Mouse (Mus musculus) adrenal gland, adult (tissue): ENCODE results near the gene Sipa1l2.

Experiments
- DNase-seq, 2 experiments: peaks; one replicate each; pipeline ENCODE4 v3.0.0; 2022 to 2023; ENCODE audit warnings: low spot score in 1 of 2; ENCODE audit not compliant: inconsistent age in 2 of 2

The Sipa1l2 gene

GRCm38 (mm10) chr8:125482491-125483096, 87.0 kb downstream of the Sipa1l2 start:
- DNase-seq: peak; percentile 54 to 77

GRCm38 (mm10) chr8:125474876-125475275, 94.7 kb downstream of the Sipa1l2 start:
- DNase-seq: peak; percentile 68 to 87

- no peak for DNase-seq
Observed at GRCm38 (mm10) chr8:125471374-125471773, 98.2 kb downstream of the Sipa1l2 start.

- no peak for DNase-seq
Observed at GRCm38 (mm10) chr8:125465156-125465821, 104.3 kb downstream of the Sipa1l2 start.

- DNase-seq: no peak
Observed at GRCm38 (mm10) chr8:125462901-125463300, 106.7 kb downstream of the Sipa1l2 start.

DNA sequence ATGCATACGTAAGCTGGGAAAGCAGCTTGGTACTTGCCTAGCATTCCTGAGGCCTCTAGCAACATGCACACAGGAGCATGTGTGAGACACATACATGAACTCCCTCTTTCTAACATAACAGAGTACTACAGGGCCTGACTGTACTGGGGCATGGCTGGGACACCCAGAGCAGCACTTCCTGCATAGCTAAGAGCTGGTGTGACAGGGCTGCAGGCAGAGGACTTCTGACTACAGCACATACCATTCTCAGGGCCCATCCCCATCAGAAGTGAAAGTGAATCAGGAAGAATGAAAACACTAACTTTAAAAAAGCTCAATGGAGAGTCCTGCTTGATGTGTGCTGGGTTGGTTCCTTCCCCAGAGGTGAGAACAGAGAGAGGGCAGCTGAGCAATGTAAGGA, 108.1 kb downstream of the Sipa1l2 start:
- DNase-seq: peak in 1 of 2 experiments; percentile 37

DNA sequence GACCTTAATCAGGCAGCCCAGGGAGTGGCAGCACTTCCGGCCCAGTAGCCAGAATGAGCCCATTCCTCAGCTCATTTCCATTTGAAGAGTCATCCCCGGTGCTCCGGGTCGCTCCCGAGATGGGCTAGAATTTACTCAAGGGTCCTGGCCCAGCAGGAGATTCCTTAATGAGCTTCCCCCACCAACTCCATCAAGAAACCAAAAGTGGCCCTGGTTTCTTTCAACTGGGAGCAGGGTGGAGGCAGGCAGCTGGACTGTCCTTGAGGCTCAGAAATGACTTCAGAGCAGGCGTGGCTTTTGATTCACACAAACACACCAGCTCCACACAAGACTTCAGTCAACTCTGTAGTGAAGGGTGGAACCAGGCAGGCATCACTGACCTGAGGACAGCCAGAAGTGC, 109.0 kb downstream of the Sipa1l2 start:
- DNase-seq: peak; percentile 77 to 88

GRCm38 (mm10) chr8:125449048-125449447, 120.6 kb downstream of the Sipa1l2 start:
- DNase-seq: no peak

DNA sequence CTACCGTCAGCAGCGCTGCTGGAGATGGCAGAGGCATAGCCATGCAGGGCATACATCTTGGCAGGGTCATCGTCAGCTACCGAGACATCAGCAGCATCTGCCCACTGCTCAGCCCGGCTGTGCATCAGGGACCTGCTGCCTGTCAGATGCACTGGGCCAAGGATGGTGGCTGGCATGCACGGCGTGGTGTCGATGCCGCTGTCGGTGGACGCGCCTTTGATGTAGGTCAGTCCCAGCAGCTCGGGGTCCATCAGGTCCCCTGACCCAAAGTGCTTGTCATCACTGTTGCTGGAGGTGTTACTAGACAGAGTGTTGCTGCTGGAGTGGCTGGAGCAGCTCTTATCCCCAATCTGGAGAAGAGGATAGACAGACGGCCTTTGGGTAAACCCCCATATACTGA, 122.1 kb downstream of the Sipa1l2 start:
- DNase-seq: no peak

GRCm38 (mm10) chr8:125446236-125446635, 123.4 kb downstream of the Sipa1l2 start:
- DNase-seq: peak; percentile 41 to 75

DNA sequence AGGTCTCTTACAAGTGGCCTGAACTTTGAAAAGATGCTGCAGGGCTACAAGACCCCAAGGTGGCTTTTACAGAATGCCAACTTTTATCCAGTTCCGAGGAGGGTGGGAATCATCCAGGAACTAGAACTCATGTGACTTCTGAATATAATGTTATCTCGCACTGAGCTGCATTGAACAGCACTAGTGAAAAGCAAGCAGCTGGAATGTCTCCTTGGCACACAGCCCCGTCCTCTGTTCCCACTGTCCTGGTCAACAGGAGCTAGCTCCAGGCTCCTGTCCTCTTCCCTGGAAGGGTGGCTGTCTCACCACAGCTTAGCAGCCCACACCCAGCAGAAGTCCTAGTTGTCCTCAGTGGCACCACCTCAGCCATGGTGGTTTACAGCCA, 124.4 kb downstream of the Sipa1l2 start:
- DNase-seq: peak in 1 of 2 experiments; percentile 52

DNA sequence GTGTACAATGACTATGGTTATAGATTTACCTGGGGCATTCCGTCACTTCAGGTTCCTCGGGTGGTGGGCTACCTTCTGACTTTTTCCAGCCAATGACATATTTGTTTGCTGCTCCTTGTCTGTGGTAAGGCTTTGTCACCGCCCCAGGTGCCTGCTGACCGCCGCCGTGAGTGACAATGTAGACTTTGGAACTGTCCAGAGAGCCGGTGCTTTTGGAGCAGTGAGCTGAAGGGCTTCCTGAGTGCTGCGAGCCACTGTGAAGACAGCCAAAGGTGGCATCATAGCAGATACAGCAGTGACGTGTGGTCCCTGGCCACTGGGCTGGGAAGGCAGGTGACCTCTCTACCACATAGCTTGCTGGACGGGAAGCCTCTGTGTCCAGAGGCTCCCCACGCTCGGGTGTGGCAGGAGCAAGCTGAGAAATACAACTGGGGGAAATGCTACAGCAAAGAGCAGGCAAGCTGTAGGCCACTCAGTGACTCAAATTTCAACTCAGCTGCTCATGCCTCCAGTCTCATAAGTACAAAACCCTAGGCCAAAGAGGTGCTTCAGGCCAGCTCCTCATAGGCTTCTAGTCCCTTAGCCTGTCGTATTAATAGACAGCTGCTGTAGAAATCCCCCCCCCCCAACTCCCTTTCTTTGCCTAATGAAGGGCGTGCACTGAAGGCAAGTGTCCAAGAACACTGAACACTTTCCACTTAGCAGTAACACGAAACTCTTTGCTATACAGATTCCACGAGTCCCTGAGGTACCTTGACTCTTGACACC, 125.0 kb downstream of the Sipa1l2 start:
- no peak for DNase-seq

DNA sequence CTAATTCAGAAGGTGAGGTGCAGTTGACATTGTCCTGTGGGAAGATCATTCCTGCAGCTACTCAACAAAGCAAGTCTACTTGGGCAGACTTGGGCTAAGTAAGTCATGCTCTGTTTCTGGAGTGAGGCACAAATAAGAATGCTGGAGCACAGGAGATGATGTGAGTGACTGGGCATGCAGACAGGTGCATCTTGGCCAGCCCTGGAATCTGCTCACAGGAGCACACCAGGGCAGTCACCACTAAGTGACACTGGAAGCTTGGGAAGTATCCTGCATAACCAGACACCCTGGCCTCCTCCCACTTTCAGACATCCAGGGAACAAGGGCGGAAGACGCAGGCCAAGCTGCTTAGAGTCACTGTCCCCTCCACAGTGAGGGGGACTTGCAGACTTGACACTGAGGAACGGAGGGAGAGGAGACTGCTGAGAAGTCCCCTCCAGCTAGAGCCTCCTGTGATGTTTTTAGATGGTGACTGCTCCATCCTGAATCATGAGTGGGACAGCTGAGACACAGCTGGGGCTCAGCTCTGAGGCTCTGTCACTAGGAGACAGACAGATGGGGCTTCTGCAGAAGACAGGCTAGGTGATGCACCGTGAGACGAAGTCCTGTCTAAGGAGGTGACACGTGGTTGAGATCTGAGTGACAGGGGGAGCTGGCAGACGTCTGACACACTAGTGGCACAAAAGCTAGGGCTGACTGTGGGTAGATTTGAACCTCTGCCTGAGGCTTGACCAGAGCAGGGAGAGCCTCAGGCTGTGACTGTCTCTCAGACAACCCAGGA, 134.1 kb downstream of the Sipa1l2 start:
- no peak for DNase-seq

DNA sequence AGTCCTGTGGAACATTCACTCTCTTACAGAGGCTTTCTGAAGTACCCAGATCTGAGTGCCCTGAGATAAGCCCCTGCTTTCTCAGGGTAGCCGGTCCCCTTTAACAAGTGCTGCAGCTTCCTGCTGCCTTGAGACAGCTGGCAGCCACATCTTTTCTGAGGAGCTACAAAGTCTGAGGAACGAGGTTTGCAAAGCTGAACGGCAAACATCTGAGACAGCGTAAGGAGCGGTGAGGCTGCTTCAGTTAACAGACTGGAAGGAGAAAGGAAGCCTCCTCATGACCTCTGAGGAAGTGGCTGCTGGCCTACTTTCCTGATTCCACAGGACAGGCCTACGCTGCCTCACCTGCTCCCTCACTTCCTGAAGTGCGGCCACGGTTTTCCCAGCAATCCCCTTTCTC, 135.5 kb downstream of the Sipa1l2 start:
- DNase-seq: no peak

DNA sequence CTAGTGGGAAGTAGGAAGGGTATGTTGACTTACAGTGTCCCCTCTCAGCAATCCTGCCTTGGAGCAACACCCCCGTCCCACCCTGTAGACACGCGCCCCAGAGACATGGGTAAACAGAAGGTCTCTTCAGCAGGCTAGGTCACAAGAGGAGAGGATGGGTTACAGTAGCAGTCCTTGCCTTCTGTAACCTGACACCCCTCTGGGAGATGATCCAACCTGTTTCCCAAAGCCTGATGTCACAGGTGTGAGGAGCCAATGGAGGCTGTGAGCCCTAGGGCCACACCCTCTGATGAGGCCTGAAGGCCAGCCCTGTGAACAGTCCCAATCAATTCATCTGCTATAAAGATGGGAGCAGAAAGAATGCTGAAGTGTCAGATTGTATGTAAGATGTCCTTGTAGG, 138.3 kb downstream of the Sipa1l2 start:
- DNase-seq: no peak

DNA sequence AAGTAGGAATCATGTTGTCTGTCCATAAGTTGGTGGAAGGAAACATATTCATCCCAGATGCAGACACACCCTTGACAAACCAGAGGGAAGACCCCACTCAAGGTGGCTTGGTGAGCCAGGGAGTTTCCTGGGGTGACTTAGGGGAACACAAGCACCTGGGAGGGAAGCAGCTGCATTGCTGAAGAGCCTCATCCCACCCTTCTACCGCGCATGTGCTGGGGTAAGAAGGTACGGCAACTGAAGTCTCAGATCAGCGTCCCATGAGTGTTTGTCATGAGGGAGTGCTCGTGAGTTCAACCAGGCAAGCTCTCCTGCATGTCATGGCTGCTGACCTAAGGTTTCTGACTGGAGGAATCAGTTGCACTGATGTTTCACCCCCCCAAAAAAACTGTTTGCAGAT, 138.8 kb downstream of the Sipa1l2 start:
- no peak for DNase-seq

DNA sequence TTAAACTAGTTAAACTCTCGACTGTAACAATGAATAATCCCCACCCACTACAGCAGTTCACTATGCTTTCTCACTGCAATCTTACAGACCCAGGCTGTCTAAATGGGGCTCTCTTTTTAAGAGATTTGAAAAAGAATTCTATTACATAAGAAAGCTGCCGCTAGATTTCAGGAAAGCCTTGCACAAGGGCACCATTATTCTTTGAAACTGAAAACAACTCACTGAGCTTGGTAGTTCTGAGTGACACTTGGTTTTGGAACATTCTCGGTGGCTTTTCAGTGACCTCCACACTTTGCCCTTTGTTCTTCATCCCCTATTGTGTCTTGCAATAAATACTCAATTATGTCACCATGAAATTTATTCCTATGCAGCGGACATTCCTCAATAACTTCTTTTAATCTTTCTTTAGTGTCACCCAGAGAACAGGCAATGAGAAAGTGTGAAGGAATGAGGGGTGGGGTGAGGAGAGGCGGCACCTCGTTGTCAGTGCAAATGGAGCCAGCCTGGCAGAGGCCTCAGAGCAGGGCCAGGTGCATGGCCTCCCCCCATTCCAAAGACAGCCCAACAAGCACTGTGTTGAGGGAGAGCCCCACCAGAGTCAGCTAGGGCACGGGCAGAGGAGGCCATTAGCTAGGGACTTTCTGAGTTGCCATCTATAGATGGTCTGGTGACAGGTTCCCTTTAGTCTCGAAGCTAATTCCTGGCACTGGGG, 140.5 kb downstream of the Sipa1l2 start:
- DNase-seq: peak in 1 of 2 experiments; percentile 72

DNA sequence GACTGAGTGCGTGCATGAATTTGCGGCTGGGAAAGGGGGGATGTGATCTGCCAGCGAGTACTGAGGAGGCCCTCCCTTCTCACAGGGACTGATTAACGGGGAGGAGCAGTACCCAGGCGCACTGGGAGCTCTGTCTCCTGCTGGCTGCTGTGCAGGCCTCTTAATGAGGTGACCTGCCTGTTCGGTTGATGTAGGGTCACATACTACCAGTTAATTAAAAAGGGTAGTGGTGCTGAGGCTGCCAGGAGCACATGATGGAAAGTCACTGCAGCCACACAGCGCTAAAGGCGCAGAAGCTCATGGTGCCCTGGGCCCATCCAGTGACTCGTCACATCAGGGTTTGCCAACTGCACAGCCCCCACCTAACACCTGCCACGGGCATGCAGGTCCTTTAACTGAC, 145.7 kb downstream of the Sipa1l2 start:
- DNase-seq: no peak

DNA sequence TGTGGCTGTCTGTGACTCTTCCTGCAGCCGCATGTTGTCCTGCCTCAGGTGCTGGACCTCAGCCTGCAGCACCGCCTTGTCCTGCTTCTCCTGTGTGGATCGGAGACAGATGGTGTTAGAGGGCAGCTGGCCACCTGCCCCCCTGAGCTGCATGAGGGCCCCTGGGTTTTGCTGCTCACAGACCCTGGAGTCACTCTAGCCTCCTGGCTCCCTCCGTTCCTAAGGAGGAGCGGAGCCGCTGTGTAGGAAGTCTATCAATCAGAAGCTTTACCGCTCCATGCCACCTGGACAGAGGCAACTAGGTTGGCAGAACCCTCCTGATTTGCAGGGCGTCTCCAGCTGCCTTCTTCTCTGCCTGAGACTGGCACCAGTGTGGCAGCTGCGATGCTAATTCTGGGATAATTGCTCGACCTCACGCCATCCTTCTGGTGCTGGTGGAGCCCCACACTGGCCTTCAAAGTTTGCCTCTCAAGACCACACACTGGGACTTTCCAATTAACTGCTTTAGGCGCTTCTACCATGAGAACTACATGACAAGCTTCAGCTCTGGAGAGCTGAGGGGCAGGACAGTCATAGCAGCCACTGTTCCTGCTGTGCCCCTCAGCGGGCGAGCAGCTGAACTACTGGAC, 150.3 kb downstream of the Sipa1l2 start:
- DNase-seq: no peak

- peak in 1 of 2 experiments; percentile 70 for DNase-seq
Observed at GRCm38 (mm10) chr8:125416146-125416545, 153.5 kb downstream of the Sipa1l2 start.
